Mouse (Mus musculus) kidney, adult 18-20 months (tissue): Measurements from ENCODE around the gene Tet1.
A peak's percentile ranks its signal among the peaks of the same experiment; 100 is the strongest.

ENCODE experiments used
- DNase-seq: peaks from one replicate; pipeline ENCODE4 v3.0.0; 2021

Tet1 gene

DNA sequence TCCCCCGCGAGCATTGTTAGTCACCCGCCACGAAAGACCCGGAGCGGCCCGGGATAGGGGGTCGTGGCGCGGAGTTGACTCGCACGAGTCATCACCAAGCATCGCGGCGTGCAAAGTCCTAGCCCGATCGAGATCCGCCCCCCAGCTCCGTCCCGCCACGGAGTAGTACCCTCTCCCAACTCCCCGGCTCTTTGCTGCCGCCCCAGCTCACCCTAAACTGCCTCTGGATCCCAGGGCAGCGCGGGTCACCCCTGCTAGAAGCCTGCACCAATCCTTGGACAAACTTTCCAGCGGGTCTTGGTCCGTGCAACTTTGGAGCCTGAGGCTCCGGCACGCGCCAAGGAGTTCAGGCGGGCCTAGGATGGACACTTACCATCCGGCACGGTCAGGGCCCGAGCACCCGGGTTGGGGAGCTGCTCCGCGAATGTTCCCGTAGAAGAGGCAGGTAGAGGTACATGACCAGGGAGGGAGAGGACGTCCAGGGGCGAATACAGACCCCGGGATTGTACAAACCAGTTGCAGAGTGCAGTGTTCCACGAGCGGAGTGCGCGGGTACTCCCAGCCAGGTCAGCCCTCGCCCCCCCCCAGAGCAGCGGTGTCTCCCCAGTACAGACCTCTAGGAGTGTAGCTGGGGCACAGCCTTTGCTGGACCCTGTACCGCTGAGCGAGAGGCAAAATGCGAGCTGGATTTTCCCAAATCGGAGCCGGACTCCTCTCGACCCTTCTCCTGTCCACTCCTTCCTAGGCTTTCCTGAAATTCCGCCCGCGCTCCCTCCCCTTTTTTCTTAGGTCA, 21.8 kb downstream of the Tet1 start:
- DNase-seq: peak; percentile 70

DNA sequence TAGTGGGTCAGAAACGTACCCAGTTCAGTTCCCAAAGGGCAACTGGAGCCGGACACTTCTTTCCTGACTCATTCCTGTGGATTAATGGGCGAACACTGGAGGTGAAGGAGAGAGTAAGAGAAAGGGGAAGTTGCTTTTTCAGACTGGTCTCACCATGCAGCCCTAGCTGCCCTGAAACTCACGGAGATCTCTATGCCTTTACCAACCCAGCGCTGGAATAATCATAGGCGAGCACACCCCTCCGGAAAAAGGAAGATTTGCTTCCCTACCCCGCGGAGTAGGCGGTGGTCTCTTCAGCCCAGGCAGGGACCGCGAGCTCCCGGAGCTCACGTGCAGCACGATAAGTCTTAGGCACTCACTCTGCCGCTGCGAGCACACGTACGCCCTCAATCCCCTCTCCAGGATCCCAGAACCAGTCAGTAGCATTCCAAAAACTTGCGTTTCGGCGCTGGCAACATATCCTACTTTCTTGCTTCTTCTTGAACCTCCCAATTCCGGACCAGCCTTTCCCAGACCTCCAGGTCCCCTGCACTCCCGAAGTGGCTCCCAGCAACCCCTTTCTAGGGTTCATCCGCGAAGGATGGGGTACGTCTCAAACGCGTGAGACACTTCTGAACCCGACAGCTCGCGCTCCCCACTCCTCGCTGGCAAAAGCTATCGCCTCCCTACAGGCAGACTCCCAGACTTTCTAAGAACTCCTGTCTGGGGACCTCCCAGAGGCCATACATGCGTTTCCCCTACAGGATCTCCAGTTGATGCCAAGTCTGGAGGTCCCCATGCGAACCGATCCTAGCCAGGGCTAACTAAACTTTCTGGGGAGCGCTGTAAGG, 22.6 kb downstream of the Tet1 start:
- no peak for DNase-seq

- DNase-seq: no peak
These were observed 23.3 kb downstream of the Tet1 start for GRCm38 (mm10) chr10:62885460-62885859.

DNA sequence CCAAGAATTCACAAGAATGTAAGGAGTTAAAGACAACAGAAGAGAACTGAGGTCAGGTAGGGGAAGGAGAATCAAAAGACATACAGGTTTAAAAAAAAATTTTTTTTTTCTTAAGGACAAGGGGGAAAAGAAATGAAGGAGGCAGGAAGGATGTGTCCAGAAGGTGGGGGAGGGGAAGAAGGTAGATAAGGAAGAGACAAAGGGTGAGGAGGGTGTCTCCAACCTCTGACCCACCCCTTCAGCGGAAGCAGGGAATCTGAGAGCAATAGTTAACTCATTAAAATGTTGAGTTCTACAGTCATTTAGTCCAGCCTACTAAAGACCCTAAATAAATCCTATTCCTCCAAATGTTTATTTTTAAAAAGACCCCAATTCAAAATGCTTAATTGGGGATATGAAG, 24.3 kb downstream of the Tet1 start:
- DNase-seq: no peak

DNA sequence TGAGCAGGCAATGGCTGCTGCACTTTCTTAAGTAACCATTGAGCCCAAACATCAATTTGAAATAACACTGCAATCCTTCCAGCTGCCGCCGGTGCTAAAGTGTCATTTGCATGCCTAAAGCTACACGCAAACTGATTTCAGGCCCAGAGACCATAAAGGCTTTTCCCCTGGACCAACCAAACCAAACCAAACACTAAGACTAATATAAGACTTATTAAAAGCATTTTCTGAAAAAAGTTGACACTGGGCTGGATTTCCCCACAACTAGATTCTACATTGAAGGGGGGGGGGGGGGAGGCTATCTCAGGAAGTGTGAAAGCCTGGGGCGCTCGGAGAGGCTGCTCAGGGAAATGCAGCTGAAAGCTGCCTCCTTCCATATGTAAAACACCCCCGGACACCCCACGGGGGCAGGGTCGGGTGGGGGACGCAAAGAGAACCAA, 24.8 kb downstream of the Tet1 start:
- no peak for DNase-seq

GRCm38 (mm10) chr10:62881211-62881610, 27.6 kb downstream of the Tet1 start:
- no peak for DNase-seq

- DNase-seq: no peak
These were observed 30.7 kb downstream of the Tet1 start for GRCm38 (mm10) chr10:62878056-62878455.

DNA sequence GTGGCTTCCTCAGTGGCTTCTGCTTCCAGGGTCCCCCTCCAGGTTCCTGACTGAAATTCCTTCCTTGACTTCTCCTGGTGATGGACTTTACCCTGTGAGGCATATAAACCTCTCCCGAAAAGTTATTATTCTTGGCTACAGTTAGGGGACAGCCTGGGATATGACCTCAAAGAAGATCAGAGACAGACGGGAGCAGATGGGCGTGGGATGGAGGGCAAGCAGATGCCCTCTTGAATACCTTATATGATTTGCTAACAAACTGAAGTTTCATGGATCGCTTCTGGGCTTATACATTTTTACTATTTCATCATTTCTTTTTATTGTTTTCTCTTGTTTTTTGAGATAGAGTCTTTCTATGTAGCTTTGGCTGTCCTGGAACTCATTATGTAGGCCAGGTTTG, 33.2 kb downstream of the Tet1 start:
- DNase-seq: no peak

GRCm38 (mm10) chr10:62874828-62875227, 34.0 kb downstream of the Tet1 start:
- no peak for DNase-seq

DNA sequence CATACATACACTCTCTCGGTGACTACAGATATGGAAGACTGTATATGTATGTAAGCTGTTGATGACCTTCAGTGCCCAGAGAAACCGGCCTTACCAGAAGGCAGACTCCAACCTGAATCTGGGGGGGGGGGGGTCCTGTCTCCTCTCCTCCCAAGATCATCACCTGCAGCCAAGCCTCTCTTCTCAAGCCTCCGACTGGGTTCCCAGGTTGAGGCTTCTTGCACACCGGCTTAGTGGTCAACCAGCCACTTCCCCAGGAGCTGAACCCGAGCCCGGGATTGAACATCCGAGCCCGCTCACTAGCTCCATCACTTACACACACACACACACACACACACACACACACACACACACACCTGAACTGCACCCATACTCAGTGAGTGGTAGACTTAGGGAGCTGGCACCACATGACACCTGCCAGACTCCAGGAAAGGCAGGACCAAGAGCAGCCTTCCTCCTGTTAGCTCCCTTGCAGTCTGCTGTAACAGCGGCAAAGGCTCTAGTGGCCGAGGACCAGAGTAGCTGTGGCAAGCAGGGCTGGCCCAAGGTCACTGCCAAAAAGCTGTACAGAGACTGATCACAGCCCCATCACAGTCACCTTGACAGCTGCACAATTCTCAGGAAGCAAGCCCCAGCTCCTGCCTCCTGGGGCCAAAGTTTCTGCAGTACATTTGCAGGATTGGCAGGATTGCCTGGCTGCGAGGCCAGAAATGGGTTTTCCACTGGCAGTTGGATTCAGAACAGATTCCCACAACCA, 42.6 kb downstream of the Tet1 start:
- peak; percentile 11 for DNase-seq

- peak; percentile 68 for DNase-seq
These were observed 43.4 kb downstream of the Tet1 start for GRCm38 (mm10) chr10:62865167-62866034.

DNA sequence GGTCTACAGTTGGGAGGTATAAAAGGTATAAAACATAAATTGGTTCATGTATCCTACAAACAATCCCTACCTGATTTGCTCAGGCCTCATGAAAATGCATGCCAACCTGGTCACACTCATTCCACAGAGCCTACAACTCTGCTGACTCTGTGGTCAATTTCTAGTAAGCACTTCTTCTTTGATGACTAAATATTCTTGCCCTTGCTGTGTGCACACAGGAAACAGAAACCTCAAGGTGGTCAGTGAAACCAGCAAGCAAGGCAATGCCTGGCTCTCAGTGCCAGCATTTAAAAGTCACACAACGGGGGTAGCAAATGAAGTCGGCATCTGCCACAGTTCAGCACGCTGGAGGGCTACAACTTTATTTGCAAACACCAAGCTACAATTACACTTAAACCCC, 45.2 kb downstream of the Tet1 start:
- no peak for DNase-seq

DNA sequence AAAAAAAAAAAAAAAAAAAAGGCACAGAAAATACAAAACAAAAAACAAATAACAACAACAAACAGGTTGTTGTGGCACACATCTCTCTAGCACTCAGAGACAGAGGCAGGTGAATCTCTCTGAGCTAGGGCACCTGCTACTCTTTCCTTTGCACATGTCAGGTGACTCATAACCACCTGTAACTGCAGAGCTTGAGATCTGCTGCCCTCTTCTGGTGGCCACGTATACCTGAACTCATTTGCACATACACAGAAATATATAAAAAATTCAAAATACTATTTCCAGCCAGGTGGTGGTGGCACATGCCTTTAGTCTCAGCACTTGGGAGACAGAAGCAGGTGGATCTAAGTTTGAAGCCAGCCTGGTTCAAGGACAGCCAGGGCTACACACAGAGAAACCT, 46.4 kb downstream of the Tet1 start:
- no peak for DNase-seq

DNA sequence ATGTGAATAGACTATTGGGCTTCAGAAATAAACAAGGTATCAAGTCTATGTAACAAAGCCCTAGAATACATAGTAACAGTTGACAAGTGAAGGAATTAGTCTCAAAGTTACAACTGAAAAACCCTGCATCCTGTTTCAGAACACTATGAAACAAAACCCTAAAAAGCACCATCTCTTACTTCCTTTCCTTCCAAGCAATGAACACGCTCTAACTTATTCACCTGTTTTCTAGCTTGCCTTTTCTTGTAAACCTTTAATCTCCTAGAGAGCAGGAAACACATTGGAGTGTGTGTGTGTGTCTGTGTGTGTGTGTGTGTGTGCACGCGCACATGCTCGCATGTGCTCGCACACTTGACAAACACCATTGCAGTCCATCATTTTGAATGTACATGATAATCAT, 49.8 kb downstream of the Tet1 start:
- DNase-seq: no peak

DNA sequence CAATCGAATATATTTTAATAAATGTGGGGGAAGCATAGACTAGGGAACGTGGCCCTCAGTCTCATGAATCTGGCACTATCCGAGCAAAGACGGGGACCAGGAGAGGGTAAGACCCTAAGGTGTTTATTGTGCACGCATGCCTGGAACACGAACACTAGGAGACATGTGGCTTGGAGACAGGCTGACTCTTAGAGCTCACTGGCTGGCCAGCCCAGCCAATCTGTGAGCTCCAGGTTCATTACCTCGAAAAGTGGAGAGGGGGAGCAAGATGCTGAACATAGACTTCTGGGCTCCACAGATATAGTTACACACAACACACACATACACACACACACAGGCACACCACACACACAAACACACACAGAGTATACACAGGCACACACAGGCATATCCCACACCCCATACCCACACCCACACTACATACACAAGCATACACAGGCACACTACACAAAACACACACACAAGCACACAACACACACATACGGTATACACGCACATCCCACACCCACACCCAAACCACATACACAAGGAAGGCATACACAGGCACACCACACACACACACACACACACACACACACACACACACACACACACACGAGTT, 52.0 kb downstream of the Tet1 start:
- DNase-seq: no peak

GRCm38 (mm10) chr10:62854992-62855391, 53.8 kb downstream of the Tet1 start:
- peak; percentile 12 for DNase-seq

DNA sequence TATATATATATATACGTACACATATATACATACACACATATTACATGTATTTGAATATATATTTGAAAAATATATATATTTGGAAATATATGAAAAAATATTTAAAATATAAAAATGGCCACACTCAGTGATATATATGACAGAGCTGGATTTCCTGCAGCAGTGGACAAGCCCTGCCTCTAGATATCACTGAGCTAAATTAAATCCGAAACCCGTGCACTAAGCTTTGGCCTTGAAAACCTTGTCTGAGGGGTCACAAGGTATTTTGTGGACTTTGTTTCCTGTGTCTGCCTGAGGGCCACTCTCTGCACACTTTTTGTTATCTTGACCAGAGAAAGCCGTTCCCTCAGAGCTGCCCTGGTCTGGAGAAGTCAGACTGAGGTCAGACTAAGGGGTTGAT, 54.2 kb downstream of the Tet1 start:
- no peak for DNase-seq

GRCm38 (mm10) chr10:62851578-62851977, 57.2 kb downstream of the Tet1 start:
- DNase-seq: no peak

DNA sequence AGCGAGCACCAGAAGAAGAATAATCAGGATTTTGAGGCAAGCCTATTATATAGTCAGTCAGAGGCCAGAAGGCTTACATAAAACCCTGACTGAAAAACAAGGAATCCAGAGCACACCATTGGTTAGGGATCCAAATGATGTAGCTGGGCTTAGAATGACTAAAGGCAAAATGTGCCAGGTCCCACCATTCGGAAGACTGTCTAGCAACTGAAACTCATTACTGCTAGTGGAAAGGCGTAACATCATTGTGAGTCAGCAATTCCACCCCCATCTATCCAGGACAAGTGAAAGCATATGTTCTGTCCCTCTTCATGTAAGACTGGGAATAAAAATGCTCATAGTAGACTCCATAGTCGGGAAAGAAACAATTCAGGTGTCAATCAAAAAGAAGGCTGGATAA, 57.8 kb downstream of the Tet1 start:
- DNase-seq: no peak

DNA sequence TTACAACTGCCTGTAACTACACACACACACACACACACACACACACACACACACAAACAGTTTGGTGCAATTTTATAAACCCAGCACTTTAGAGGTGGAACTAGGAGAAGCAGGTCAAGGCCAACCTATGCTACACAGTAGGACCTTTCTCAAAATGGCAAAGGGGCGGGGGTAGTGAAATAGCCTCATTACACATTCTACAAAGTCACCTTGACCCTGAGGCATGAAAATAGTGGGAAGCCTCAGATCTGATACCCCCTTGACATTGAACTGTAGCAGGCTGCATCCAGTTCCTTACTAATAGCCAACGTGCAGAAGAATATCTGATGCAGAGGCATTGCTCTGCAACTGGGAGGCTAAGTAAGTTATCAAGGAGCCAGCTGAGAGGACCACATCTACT, 60.0 kb downstream of the Tet1 start:
- no peak for DNase-seq

DNA sequence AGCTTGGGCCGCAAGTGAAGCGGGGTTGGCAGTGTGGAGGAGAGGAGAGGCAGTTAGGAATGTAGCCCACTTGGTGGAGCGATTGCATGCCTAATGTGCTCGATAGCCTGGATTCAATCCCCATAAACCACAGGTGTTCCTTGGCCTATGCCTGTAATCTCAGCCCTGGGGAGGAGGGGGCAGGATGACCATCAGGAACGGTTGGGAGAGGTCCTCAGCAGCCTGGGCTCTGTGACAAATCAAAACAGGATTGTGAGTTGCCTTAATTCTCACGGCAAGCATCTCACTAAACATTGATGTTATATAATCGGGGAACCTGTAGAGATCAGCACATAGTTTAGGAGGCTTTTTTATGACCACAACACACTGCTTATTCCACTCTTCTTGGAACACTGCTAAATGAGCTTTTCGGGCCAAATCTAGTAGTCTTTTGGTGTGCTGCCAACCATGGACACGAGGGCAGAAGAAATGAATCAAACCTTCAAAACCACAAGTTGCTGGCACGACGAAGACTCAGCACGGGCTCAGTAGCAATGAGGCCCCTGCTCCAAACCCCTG, 61.6 kb downstream of the Tet1 start:
- peak; percentile 51 for DNase-seq
